In the genomic region with DNA sequence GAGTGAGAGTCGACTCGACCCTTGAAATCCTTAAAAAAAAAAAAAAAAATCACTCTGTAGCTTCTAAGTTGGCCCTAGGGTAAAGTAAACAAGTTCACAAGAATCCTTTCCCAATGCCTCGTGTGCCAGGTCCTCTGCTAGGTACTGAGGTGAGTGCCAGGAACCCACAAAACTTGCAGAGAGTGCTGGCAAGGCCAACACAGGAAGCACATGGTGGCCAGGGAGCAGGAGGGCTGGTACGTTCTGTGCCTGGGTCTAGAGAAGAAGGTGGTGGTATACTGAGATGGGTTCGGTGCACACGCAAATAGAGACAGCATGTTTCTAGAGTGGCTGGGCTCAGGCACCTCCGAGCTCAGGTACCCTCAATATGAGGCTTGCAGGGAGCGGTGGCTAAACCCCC, we compare ENCODE assay signal across 14 mouse cellular contexts. TPM values are rescaled to one million over a fixed set of nuclear protein-coding genes. Genes with fewer than 3 reads are reported as not detected.
A peak's percentile ranks its signal among the peaks of the same experiment; 100 is the strongest.
DNase-seq lines count a peak whose midpoint lies in the region; ATAC-seq and TF ChIP-seq lines count a peak whose summit lies in the region.
"Had no signal": no experiment of that assay in that cellular context is flagged by ENCODE, and none has a peak within 500 bp of the region (broad histone marks: within the 10 kb centered on the region; RNA-seq: fewer than 3 reads in every experiment).

No protein-coding gene starts in this region.

- TF ChIP-seq CTCF in cerebellum, adult 2 months (IDR thresholded peaks at IDR 0.05; ENCODE audit: borderline replicate concordance, insufficient read depth, low read depth, low read length) = no peak
- no peak for TF ChIP-seq CTCF in thymus, adult 2 months (IDR thresholded peaks at IDR 0.05; ENCODE audit: borderline replicate concordance, control insufficient read depth, extremely low read depth, insufficient read depth, low read length, poor library complexity)

- H3K9me3 ChIP-seq in hindbrain, embryonic 12.5 days (replicated peaks) = no peaks in the 10 kb centered on the region
- H3K9me3 ChIP-seq in hindbrain, embryonic 13.5 days = no peaks in the 10 kb centered on the region

- H3K27me3 ChIP-seq in cerebellum, adult 2 months (ENCODE audit: control insufficient read depth, insufficient read depth, low read length) = no peaks in the 10 kb centered on the region
- no peaks in the 10 kb centered on the region for H3K27me3 ChIP-seq in hindbrain, embryonic 12.5 days
- no peaks in the 10 kb centered on the region for H3K27me3 ChIP-seq in hindbrain, embryonic 13.5 days
- H3K27me3 ChIP-seq in thymus, adult 2 months (ENCODE audit: control insufficient read depth, insufficient read depth, low read length) = no peaks in the 10 kb centered on the region
- H3K27me3 ChIP-seq: Patski had no signal

- TF ChIP-seq POLR2A in cerebellum, adult 2 months (IDR thresholded peaks at IDR 0.05; ENCODE audit: borderline replicate concordance, insufficient read depth, low read length) = no peak
- no peak for TF ChIP-seq POLR2A in thymus, adult 2 months (IDR thresholded peaks at IDR 0.05; ENCODE audit: control insufficient read depth, extremely low read depth, insufficient read depth, low read length, poor library complexity)

- no peak overlapping the region for H3K4me2 ChIP-seq in hindbrain, embryonic 12.5 days (replicated peaks)
- no peak overlapping the region for H3K4me2 ChIP-seq in hindbrain, embryonic 13.5 days

- DNase-seq in cerebellum, adult 2 months = peak; percentile 60 to 71
- no peak for DNase-seq in cerebellum, adult 8-10 months
- no peak for DNase-seq in thymus, adult 2 months
- no peak for DNase-seq in thymus, adult 18-20 months
- DNase-seq in lung, postnatal 36 days = peak; percentile 78
- no peak for DNase-seq in c-Kit-positive CD71-positive TER-119-positive erythroid progenitor cells, embryonic 14.5 days (ENCODE audit: low spot score)
- DNase-seq: adrenal gland, postnatal 36 days; layer of hippocampus, adult 9-11 months; left cerebral cortex, postnatal 4 days; right cerebral cortex, postnatal 4 days had no signal

- WGBS in cerebellum, adult 2 months = 37% methylated on average over 8 of the region's 8 CpGs
- WGBS in hindbrain, embryonic 12.5 days = 84% methylated on average over 8 of the region's 8 CpGs
- 88% methylated on average over 8 of the region's 8 CpGs for WGBS in hindbrain, embryonic 13.5 days
- WGBS in thymus, adult 2 months = 25% methylated on average over 8 of the region's 8 CpGs

- no peak overlapping the region for H3K9ac ChIP-seq in hindbrain, embryonic 12.5 days
- no peak overlapping the region for H3K9ac ChIP-seq in hindbrain, embryonic 13.5 days

- no peak for ATAC-seq in hindbrain, embryonic 12.5 days (ENCODE audit: low FRiP score)
- no peak for ATAC-seq in hindbrain, embryonic 13.5 days (ENCODE audit: low FRiP score)
- ATAC-seq: hindbrain, embryonic 16.5 days; Patski had no signal

- peak overlapping the region; percentile 59; the same call in 1 of the 2 replicates for H3K27ac ChIP-seq in cerebellum, adult 2 months (ENCODE audit: insufficient read depth, low read length)
- H3K27ac ChIP-seq in hindbrain, embryonic 12.5 days = 0 out of 2 replicates have a peak overlapping the region, but pooled peaks have one; percentile 5
- H3K27ac ChIP-seq in hindbrain, embryonic 13.5 days = no peak overlapping the region
- H3K27ac ChIP-seq in thymus, adult 2 months (ENCODE audit: control insufficient read depth, insufficient read depth, low read length) = peak overlapping the region; percentile 36; the same call in 1 of the 2 replicates

- no peaks in the 10 kb centered on the region for H3K36me3 ChIP-seq in hindbrain, embryonic 12.5 days
- no peaks in the 10 kb centered on the region for H3K36me3 ChIP-seq in hindbrain, embryonic 13.5 days
- H3K36me3 ChIP-seq in thymus, adult 2 months (ENCODE audit: control insufficient read depth, insufficient read depth, low read length) = no peaks in the 10 kb centered on the region

- H3K4me3 ChIP-seq in cerebellum, adult 2 months (replicated peaks; ENCODE audit: insufficient read depth, low read depth, low read length) = no peak overlapping the region
- no peak overlapping the region for H3K4me3 ChIP-seq in hindbrain, embryonic 12.5 days
- no peak overlapping the region for H3K4me3 ChIP-seq in hindbrain, embryonic 13.5 days
- no peak overlapping the region for H3K4me3 ChIP-seq in thymus, adult 2 months (ENCODE audit: control insufficient read depth, insufficient read depth, low read length)

- peaks cover 69% of the 10 kb centered on the region for H3K4me1 ChIP-seq in cerebellum, adult 2 months (ENCODE audit: control insufficient read depth, insufficient read depth, low read length)
- peaks cover 16% of the 10 kb centered on the region for H3K4me1 ChIP-seq in hindbrain, embryonic 12.5 days
- peaks cover 39% of the 10 kb centered on the region for H3K4me1 ChIP-seq in hindbrain, embryonic 13.5 days (replicated peaks)
- peaks cover 54% of the 10 kb centered on the region for H3K4me1 ChIP-seq in thymus, adult 2 months (replicated peaks; ENCODE audit: control insufficient read depth, insufficient read depth, low read length)

RNA-seq across cellular contexts. Expression of gene Itpk1, which starts 53.3 kb away (rescaled TPM):
- polyA plus RNA-seq in cerebellum, adult 2 months (2012; rRNA removed) = 64.9 and 67.6 TPM in 2 replicates
- polyA plus RNA-seq in hindbrain, embryonic 12.5 days (2016; fragmentation: Nextera tagmentation; extraction: Ambion mirVana) = 16.6 and 17.1 TPM in 2 replicates
- polyA plus RNA-seq in hindbrain, embryonic 13.5 days (2015; fragmentation: Nextera tagmentation; extraction: Ambion mirVana) = 23.0 and 23.4 TPM in 2 replicates
- 34.2 and 36.9 TPM in 2 replicates for polyA plus RNA-seq in thymus, adult 2 months (2012; rRNA removed)

Comparison
In these comparisons a context has a peak if more than half of its experiments do, and no peak if none do; other contexts are left out.
1. DNase-seq: peak in cerebellum, adult 2 months (2 of 2) and lung, postnatal 36 days (single experiment); none in cerebellum, adult 8-10 months (single experiment), thymus, adult 2 months (single experiment), thymus, adult 18-20 months (0 of 2) and c-Kit-positive CD71-positive TER-119-positive erythroid progenitor cells, embryonic 14.5 days (single experiment).